Mouse (Mus musculus): ENCODE results near the gene Sec24a. TPM values are rescaled to one million over a fixed set of nuclear protein-coding genes. Genes with fewer than 3 reads are reported as not detected.
"Not testable (repeated sequence)": the region's sequence is repeated elsewhere in the genome, so short reads cannot be mapped to it uniquely, and the experiment has no call there.

The Sec24a gene
- polyA plus RNA-seq, 1 experiment from 2014 or later = 11.0 TPM

DNA sequence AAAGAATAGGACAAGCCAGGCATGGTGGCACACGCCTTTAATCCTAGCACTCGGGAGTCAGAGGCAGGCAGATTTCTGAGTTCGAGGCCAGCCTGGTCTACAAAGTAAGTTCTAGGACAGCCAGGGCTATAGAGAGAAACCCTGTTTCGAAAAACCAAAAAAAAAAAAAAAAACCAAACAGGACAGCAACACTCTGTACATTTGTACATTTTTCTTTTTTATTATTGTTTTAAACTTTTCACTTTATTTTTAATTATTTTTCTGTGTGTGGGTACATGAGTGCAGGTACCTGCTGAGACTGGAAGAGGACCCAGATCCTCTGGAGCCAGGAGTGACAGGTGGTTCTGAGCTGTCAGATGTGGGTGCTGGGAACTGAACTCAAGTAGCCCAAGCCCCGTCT, 88.0 kb downstream of the Sec24a start:
- no peaks in the 10 kb centered on the region for H3K36me3 ChIP-seq (ENCODE audit: poor library complexity, severe bottlenecking)
- H3K27ac ChIP-seq = no peak overlapping the region
- 81% methylated on average over 5 of the region's 5 CpGs for WGBS
- H3K9ac ChIP-seq = no peak overlapping the region
- H3K4me2 ChIP-seq = no peak overlapping the region
- no peaks in the 10 kb centered on the region for H3K9me3 ChIP-seq (replicated peaks)
- H3K4me1 ChIP-seq = no peaks in the 10 kb centered on the region
- H3K27me3 ChIP-seq = no peaks in the 10 kb centered on the region
- no peak for ATAC-seq
- no peak overlapping the region for H3K4me3 ChIP-seq

DNA sequence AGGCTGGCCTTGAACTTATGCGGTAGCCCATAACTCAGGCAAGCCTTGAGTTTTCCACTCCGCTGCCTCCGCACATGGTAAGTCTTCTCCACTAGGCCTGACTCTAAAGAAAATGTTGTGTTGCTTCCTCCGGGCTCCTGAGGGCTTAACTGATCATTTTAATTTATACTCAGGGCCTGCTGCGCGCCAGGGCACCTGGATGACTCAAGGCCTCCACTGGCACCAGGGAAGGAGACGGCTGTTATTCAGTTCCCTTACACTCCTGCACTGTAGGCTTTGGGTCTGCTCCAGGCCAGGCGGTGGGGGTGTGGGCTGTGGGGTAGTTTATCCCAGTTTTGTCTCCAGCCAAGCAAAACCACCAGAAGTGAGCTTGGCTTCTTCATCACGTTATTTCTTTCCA, 90.1 kb downstream of the Sec24a start:
- H3K27ac ChIP-seq = no peak overlapping the region
- H3K9ac ChIP-seq = no peak overlapping the region
- no peaks in the 10 kb centered on the region for H3K4me1 ChIP-seq
- 83% methylated on average over 9 of the region's 9 CpGs for WGBS
- ATAC-seq = no peak
- no peak overlapping the region for H3K4me2 ChIP-seq
- no peaks in the 10 kb centered on the region for H3K9me3 ChIP-seq (replicated peaks)
- no peaks in the 10 kb centered on the region for H3K27me3 ChIP-seq
- no peaks in the 10 kb centered on the region for H3K36me3 ChIP-seq (ENCODE audit: poor library complexity, severe bottlenecking)
- H3K4me3 ChIP-seq = no peak overlapping the region

DNA sequence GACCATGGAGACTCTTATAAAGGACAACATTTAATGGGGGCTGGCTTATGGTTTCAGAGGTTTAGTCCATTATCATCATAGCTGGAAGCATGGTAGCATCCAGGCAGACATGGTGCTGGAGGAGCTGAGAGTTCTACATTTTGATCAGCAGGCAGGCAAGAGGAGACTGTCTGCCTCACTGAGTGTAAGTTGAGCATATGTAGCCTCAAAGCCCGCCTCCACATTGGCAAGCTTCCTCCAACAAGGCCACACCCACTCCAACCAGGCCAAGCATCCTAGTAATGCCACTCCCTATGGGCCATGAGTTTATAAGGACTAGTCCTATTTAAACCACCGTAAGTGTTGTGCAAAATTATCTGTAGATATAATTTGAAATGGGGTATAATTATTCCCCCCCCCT, 92.1 kb downstream of the Sec24a start:
- Histone ChIP-seq H3K36me3 (ENCODE audit: poor library complexity, severe bottlenecking) (no peaks in the 10 kb centered on the region), H3K27me3 (no peaks in the 10 kb centered on the region), H3K4me1 (no peaks in the 10 kb centered on the region), H3K9me3 (replicated peaks) (no peaks in the 10 kb centered on the region), H3K4me3 (no peak overlapping the region), H3K9ac (no peak overlapping the region), H3K4me2 (no peak overlapping the region), H3K27ac (no peak overlapping the region)
- ATAC-seq = no peak
- WGBS = 71% methylated on average over 2 of the region's 2 CpGs

DNA sequence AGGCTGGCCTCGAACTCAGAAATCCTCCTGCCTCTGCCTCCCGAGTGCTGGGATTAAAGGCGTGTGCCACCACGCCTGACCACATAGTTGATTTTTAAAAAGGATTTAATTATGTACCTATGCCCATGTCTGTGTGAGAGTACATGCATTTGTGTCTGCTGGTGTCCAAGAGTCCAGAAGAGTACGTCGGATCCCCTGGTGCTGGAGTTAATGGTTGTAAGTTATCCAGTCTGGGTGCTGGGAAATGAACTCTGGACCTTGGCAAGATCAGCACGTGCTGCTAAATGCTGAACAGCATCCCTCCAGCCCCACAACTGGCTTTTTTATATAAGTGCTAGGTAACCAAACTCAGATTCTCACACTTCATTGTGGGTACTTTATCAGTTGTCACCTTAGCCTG, 92.6 kb downstream of the Sec24a start:
- no peak overlapping the region for H3K9ac ChIP-seq
- no peaks in the 10 kb centered on the region for H3K4me1 ChIP-seq
- no peaks in the 10 kb centered on the region for H3K27me3 ChIP-seq
- H3K9me3 ChIP-seq (replicated peaks) = no peaks in the 10 kb centered on the region
- no peaks in the 10 kb centered on the region for H3K36me3 ChIP-seq (ENCODE audit: poor library complexity, severe bottlenecking)
- ATAC-seq = no peak
- H3K4me2 ChIP-seq = no peak overlapping the region
- no peak overlapping the region for H3K27ac ChIP-seq
- no peak overlapping the region for H3K4me3 ChIP-seq
- WGBS = 95% methylated on average over 7 of the region's 7 CpGs

DNA sequence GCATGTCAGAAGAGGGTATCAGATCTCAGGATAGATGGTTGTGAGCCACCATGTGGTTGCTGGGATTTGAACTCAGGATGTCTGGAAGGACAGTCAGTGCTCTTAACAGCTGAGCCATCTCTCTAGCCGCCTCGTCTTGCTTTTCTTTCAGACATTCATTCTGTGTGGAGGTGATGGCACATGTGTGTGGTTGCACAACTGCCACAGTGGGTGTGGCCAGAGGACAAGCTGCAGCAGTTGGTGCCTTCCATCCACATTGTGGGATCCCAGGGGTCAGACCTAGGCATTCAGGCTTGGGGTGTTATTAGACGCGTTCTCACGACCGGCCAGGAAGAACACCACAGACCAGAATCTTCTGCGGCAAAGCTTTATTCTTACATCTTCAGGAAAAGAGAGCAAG, 98.7 kb downstream of the Sec24a start:
- not testable (repeated sequence) for H3K4me1 ChIP-seq, ATAC-seq
- 96% methylated on average over 7 of the region's 7 CpGs for WGBS

DNA sequence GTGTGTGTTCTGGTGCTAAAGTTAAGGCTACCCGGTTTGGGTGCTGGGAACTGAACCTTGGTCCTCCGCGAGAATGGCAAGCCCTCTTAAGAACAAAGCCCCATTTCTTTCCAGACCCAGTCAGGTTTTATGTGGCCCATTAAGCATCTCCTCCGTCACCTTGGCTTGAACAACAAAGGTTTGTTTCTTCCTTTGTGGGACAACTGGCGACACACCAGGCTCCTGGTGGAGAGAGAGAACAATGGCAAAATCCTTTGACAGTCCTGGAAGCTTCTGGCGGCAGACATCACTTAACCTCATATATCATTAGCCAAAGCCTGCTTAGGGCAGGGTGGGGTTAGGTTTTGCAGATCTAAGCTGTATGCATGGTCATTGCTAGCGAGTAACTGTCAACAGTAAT, 100.8 kb downstream of the Sec24a start:
- Histone ChIP-seq H3K27me3 (no peaks in the 10 kb centered on the region), H3K9ac (no peak overlapping the region), H3K27ac (no peak overlapping the region), H3K4me3 (no peak overlapping the region), H3K4me2 (no peak overlapping the region), H3K9me3 (replicated peaks) (no peaks in the 10 kb centered on the region), H3K36me3 (ENCODE audit: poor library complexity, severe bottlenecking) (no peaks in the 10 kb centered on the region), H3K4me1 (no peaks in the 10 kb centered on the region)
- no peak for ATAC-seq
- WGBS = 63% methylated on average over 7 of the region's 7 CpGs

More for the DNA sequence above, 98.7 kb downstream of the Sec24a start:
- H3K27ac ChIP-seq; H3K4me2 ChIP-seq; H3K9me3 ChIP-seq (replicated peaks); H3K36me3 ChIP-seq (ENCODE audit: poor library complexity, severe bottlenecking); H3K9ac ChIP-seq; H3K27me3 ChIP-seq; H3K4me3 ChIP-seq: not testable (repeated sequence)

DNA sequence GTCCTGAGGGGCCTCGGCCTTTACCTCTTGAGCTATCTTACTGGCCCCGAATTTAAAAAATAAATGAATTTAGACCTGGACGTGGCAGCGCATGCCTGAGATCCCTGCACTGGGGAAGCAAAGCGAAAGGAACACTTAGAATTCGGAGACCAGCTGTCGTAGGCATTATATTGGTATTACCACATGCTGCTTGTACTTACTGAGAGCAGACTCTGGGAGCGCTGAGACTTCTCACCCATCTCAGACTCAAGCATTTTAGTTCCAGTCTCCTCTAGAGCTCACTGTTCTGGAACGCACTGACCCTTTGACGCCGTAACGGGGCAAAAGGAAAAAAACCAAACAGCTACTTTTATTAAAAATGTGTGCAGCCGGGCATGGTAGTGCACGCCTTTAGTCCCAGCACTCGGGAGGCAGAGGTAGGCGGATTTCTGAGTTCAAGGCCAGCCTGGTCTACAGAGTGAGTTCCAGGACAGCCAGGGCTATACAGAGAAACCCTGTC, 101.5 kb downstream of the Sec24a start:
- Histone ChIP-seq H3K9me3 (replicated peaks) (no peaks in the 10 kb centered on the region), H3K4me1 (no peaks in the 10 kb centered on the region), H3K36me3 (ENCODE audit: poor library complexity, severe bottlenecking) (no peaks in the 10 kb centered on the region), H3K27ac (no peak overlapping the region), H3K27me3 (no peaks in the 10 kb centered on the region), H3K4me2 (no peak overlapping the region), H3K9ac (no peak overlapping the region), H3K4me3 (no peak overlapping the region)
- WGBS = 82% methylated on average over 16 of the region's 16 CpGs
- ATAC-seq = no peak

DNA sequence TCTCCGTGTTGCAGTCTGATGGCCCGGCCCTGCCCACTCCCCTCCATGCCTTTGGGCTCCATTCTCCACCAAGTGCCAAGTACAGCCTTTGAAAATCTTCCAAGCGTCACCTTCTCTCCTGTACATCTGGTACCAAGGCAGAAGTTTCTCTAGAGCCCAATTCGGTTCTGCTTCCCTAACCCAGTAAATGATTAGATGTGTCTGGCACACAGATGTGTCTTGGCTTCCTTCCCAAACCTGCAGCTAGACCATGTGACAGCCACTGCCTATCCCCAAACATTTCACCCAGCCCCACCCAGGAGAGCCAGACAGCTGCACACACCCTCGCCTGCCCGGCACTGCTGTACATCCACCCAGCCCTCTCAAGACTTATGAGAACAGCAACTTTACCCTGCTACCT, 104.7 kb downstream of the Sec24a start:
- no peak overlapping the region for H3K27ac ChIP-seq
- 0 out of 2 replicates have a peak, but pooled peaks cover 3% of the 10 kb centered on the region for H3K27me3 ChIP-seq
- no peak overlapping the region for H3K9ac ChIP-seq
- H3K9me3 ChIP-seq (replicated peaks) = no peaks in the 10 kb centered on the region
- H3K36me3 ChIP-seq (ENCODE audit: poor library complexity, severe bottlenecking) = no peaks in the 10 kb centered on the region
- no peak overlapping the region for H3K4me2 ChIP-seq
- ATAC-seq = no peak
- H3K4me1 ChIP-seq = no peaks in the 10 kb centered on the region
- WGBS = 73% methylated on average over 6 of the region's 6 CpGs
- no peak overlapping the region for H3K4me3 ChIP-seq

DNA sequence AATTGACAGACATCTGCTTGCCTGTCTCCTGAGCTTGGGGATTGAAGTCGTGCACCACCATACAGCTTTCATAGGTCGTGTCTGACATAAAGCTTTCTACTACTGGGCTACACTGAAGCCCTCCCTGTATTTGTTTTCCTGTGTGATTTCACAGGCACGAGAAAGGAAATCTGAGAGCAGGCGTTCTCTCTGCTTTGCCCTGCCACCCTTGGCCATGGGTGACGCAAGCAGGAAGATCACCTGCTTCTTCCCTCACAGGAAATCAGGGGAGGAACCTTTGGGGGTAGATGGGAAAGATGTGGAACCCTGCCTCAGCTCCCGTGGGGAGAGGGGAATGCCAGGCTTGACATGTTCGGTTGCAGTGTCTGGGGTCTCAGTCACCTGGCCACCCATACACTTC, 105.1 kb downstream of the Sec24a start:
- Histone ChIP-seq H3K9ac (no peak overlapping the region), H3K4me2 (no peak overlapping the region), H3K4me1 (no peaks in the 10 kb centered on the region), H3K27me3 (0 out of 2 replicates have a peak, but pooled peaks cover 3% of the 10 kb centered on the region), H3K27ac (no peak overlapping the region), H3K9me3 (replicated peaks) (no peaks in the 10 kb centered on the region), H3K4me3 (no peak overlapping the region), H3K36me3 (ENCODE audit: poor library complexity, severe bottlenecking) (no peaks in the 10 kb centered on the region)
- 75% methylated on average over 7 of the region's 7 CpGs for WGBS
- no peak for ATAC-seq

DNA sequence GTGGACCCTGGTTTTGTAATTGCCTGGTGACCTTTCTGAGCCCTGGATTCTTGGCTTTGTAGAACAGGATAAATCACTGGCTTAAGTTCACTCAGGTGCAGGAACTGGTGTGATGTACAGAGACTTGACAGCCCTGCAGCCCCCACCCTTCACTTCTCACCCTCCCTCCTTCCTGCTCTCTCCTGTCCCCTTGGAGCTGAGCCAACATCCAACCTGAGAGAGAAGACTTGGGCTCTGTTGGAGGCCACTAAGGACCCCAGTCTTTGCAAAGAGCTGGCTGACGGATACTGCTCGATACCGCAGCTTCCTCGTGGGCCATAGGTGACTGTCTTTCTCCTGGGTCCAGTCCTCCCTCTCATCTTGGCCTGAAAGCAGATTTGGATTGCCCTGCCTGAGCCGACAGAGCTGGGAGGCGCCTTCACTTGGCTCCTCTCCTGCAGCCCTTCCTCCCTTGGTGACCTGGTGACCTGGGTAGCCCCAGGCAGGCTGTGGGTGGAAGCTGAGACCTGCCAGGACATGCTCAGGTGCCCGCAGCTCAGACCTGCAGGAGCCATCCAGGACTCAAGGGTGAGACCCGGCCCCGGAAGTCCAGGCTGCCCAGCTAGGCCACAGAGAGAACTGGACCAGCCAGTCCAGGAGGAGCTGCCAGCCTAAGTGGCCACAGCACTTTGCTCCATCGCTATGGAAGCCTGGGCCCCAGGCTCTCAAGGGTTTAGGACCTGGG, 106.5 kb downstream of the Sec24a start:
- ATAC-seq = no peak
- Histone ChIP-seq H3K27ac (no peak overlapping the region), H3K36me3 (ENCODE audit: poor library complexity, severe bottlenecking) (no peaks in the 10 kb centered on the region), H3K27me3 (0 out of 2 replicates have a peak, but pooled peaks cover 3% of the 10 kb centered on the region), H3K4me2 (no peak overlapping the region), H3K4me3 (no peak overlapping the region), H3K4me1 (no peaks in the 10 kb centered on the region), H3K9ac (no peak overlapping the region), H3K9me3 (replicated peaks) (no peaks in the 10 kb centered on the region)
- 86% methylated on average over 10 of the region's 10 CpGs for WGBS

DNA sequence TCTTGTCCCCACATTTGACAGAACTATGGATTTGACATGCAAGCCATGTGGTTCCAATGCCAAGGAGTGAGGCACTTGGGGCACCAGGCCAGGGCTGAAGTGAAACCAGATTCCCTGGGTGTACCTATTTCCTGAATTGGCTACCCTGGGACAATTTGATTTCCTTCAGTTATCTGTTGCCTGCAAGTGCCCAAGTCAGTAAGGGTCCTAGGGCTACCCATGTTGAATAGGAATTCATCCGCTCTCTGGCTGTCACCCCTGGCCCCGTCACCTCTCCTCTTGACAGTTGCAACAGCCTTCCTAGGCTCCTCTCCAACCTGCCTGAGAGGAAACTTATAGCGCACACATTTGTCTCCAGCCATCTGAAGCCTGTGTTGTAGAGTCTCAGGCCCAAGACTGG, 108.5 kb downstream of the Sec24a start:
- Histone ChIP-seq H3K4me3 (no peak overlapping the region), H3K9ac (no peak overlapping the region), H3K36me3 (ENCODE audit: poor library complexity, severe bottlenecking) (no peaks in the 10 kb centered on the region), H3K27me3 (peaks cover 16% of the 10 kb centered on the region), H3K9me3 (replicated peaks) (no peaks in the 10 kb centered on the region), H3K4me1 (peaks cover 13% of the 10 kb centered on the region), H3K27ac (no peak overlapping the region), H3K4me2 (no peak overlapping the region)
- ATAC-seq = no peak
- WGBS = 98% methylated on average over 3 of the region's 3 CpGs

DNA sequence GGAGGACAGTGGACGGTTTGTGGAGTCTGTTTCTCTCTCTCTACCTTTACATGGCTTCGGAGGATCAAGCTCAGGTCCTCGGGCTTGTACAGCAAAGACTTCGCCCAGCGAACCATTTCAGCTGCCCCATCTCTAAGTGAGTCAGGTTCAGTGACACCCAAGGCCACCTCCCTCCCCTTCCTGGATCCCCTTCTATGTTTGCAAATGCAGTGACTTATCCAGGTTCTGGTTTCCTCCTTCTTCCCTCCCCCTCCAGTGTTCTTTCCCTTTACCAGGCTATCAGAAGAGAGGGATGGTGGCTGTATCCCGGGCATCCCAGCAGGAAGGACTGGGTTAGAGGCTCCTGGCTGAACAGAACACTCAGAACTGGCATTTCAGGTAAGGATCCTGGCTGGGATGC, 109.7 kb downstream of the Sec24a start:
- no peak overlapping the region for H3K27ac ChIP-seq
- H3K27me3 ChIP-seq = peaks cover 27% of the 10 kb centered on the region
- 0 out of 2 replicates have a peak overlapping the region, but pooled peaks have one; percentile 16 for H3K9ac ChIP-seq
- H3K36me3 ChIP-seq (ENCODE audit: poor library complexity, severe bottlenecking) = no peaks in the 10 kb centered on the region
- WGBS = 88% methylated on average over 6 of the region's 6 CpGs
- no peak for ATAC-seq
- H3K4me3 ChIP-seq = no peak overlapping the region
- H3K4me2 ChIP-seq = no peak overlapping the region
- H3K9me3 ChIP-seq (replicated peaks) = no peaks in the 10 kb centered on the region
- H3K4me1 ChIP-seq = peaks cover 24% of the 10 kb centered on the region

DNA sequence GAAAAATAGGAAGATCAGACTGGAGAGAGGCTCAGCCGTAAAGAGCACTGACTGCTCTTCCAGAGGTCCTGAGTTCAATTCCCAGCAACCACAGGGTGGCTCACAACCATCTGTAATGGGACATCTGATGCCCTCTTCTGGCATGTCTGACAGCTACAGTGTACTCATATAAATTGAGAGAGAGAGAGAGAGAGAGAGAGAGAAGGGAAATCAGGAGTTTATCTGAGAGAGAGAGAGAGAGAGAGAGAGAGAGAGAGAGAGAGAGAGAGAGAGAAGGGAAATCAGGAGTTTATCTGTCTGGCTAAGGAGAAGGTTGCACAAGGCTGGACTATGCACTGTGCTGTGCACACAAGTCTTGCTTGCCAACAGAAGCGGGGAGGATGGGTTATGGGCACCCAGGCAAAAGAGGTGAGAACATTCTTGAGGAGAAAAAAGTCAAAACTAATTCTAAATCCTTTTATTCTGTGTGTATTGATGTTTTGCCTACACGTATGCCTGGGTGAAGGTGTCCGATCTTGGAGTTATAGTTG, 110.5 kb downstream of the Sec24a start:
- Histone ChIP-seq H3K9me3 (replicated peaks) (no peaks in the 10 kb centered on the region), H3K27me3 (peaks cover 27% of the 10 kb centered on the region), H3K4me1 (peaks cover 30% of the 10 kb centered on the region), H3K4me2 (no peak overlapping the region), H3K4me3 (no peak overlapping the region), H3K9ac (no peak overlapping the region), H3K27ac (no peak overlapping the region), H3K36me3 (ENCODE audit: poor library complexity, severe bottlenecking) (no peaks in the 10 kb centered on the region)
- WGBS = 90% methylated on average over 4 of the region's 4 CpGs
- no peak for ATAC-seq
